ENCODE assay signal across 27 mouse cellular contexts in genomic region chr16:34839004-34839703, GRCm38 (mm10).
A peak's percentile ranks its signal among the peaks of the same experiment; 100 is the strongest.
DNase-seq lines count a peak whose midpoint lies in the region; ATAC-seq and TF ChIP-seq lines count a peak whose summit lies in the region.
"Had no signal": no experiment of that assay in that cellular context is flagged by ENCODE, and none has a peak within 500 bp of the region (broad histone marks: within the 10 kb centered on the region; RNA-seq: fewer than 3 reads in every experiment).

No protein-coding gene starts in this region.

- peak; percentile 50 for TF ChIP-seq EP300 in lung, postnatal 0 days (IDR thresholded peaks at IDR 0.05)

- no peak for TF ChIP-seq CTCF in lung, postnatal 0 days (IDR thresholded peaks at IDR 0.05)
- TF ChIP-seq CTCF in layer of hippocampus, adult 2 months (conservative IDR thresholded peaks at IDR 0.05) = no peak

- no peaks in the 10 kb centered on the region for H3K9me3 ChIP-seq in heart, embryonic 13.5 days
- H3K9me3 ChIP-seq in lung, postnatal 0 days (ENCODE audit: low read length) = no peaks in the 10 kb centered on the region
- H3K9me3 ChIP-seq in limb, embryonic 10.5 days (replicated peaks) = no peaks in the 10 kb centered on the region
- H3K9me3 ChIP-seq: forebrain, embryonic 13.5 days; heart, embryonic 10.5 days; kidney, embryonic 15.5 days; liver, embryonic 12.5 days; midbrain, embryonic 15.5 days had no signal

- H3K36me3 ChIP-seq in heart, embryonic 13.5 days = no peaks in the 10 kb centered on the region
- H3K36me3 ChIP-seq in lung, postnatal 0 days (ENCODE audit: insufficient read depth, low read length) = no peaks in the 10 kb centered on the region
- no peaks in the 10 kb centered on the region for H3K36me3 ChIP-seq in limb, embryonic 10.5 days
- H3K36me3 ChIP-seq: heart, embryonic 10.5 days; hindbrain, embryonic 13.5 days; kidney, embryonic 15.5 days; liver, embryonic 12.5 days; midbrain, embryonic 15.5 days; neural tube, embryonic 15.5 days had no signal

- ATAC-seq in heart, embryonic 13.5 days (ENCODE audit: extremely low read depth, insufficient number of reproducible peaks, low FRiP score, low TSS enrichment) = no peak
- ATAC-seq in lung, postnatal 0 days = peak; percentile 8; the same call in 1 of the 2 replicates
- ATAC-seq: forebrain, embryonic 13.5 days; intestine, postnatal 0 days; liver, embryonic 12.5 days; liver, postnatal 0 days; midbrain, embryonic 15.5 days; Patski had no signal

- H3K9ac ChIP-seq in heart, embryonic 13.5 days = no peak overlapping the region
- H3K9ac ChIP-seq in lung, postnatal 0 days (replicated peaks; ENCODE audit: low read depth) = no peak overlapping the region
- H3K9ac ChIP-seq: forebrain, embryonic 13.5 days; hindbrain, embryonic 13.5 days; kidney, embryonic 15.5 days; liver, embryonic 12.5 days; liver, postnatal 0 days; midbrain, embryonic 15.5 days; neural tube, embryonic 15.5 days had no signal

- intact Hi-C loops in heart, postnatal 25 days (cut with DNase I) = no loop called here

- WGBS in heart, embryonic 13.5 days = 78% methylated on average over 7 of the region's 7 CpGs
- 40% methylated on average over 7 of the region's 7 CpGs for WGBS in lung, postnatal 0 days
- 75% methylated on average over 7 of the region's 7 CpGs for WGBS in limb, embryonic 10.5 days

- 0 out of 2 replicates have a peak, but pooled peaks cover 4% of the 10 kb centered on the region for H3K4me1 ChIP-seq in heart, embryonic 13.5 days
- peaks cover 2% of the 10 kb centered on the region; the same call in 1 of the 2 replicates for H3K4me1 ChIP-seq in lung, postnatal 0 days (ENCODE audit: insufficient read depth, low read depth, low read length)
- H3K4me1 ChIP-seq in limb, embryonic 10.5 days = peaks cover 11% of the 10 kb centered on the region
- H3K4me1 ChIP-seq: forebrain, embryonic 13.5 days; hindbrain, embryonic 13.5 days; kidney, embryonic 15.5 days; liver, embryonic 12.5 days; midbrain, embryonic 10.5 days; midbrain, embryonic 15.5 days; neural tube, embryonic 15.5 days had no signal

- H3K27me3 ChIP-seq in heart, embryonic 13.5 days (replicated peaks) = no peaks in the 10 kb centered on the region
- H3K27me3 ChIP-seq in lung, postnatal 0 days (replicated peaks; ENCODE audit: insufficient read depth, low read length) = no peaks in the 10 kb centered on the region
- no peaks in the 10 kb centered on the region for H3K27me3 ChIP-seq in limb, embryonic 10.5 days (ENCODE audit: low read depth, poor library complexity, severe bottlenecking)
- H3K27me3 ChIP-seq: forebrain, embryonic 13.5 days; hindbrain, embryonic 13.5 days; kidney, embryonic 15.5 days; liver, embryonic 12.5 days; midbrain, embryonic 15.5 days; neural tube, embryonic 15.5 days; Patski had no signal

- no peak for DNase-seq in heart, postnatal 25 days (ENCODE audit: low spot score)
- peak; percentile 55 for DNase-seq in lung, postnatal 0 days (ENCODE audit: low spot score)
- DNase-seq in lung, postnatal 14 days = no peak
- DNase-seq in limb, embryonic 10.5 days (ENCODE audit: low spot score) = no peak
- no peak for DNase-seq in left cerebral cortex, adult 8-10 months (ENCODE audit: low spot score in 2 of 2)
- DNase-seq in layer of hippocampus, adult 2 months (ENCODE audit: low spot score in 2 of 2) = no peak
- DNase-seq: adrenal gland, postnatal 14 days; cerebellum, adult 11 months; cerebellum, adult 9-10 months; cerebellum, postnatal 36 days; heart, adult 11 months; heart, postnatal 4 days; kidney, postnatal 25 days; liver, postnatal 0 days; spleen, adult 18-20 months; thymus, postnatal 14 days had no signal

- H3K27ac ChIP-seq in heart, embryonic 13.5 days (replicated peaks) = peak overlapping the region; percentile 15; the same call in 1 of the 2 replicates
- H3K27ac ChIP-seq in lung, postnatal 0 days (ENCODE audit: low read length) = peak overlapping the region; percentile 64
- H3K27ac ChIP-seq in limb, embryonic 10.5 days = peak overlapping the region; percentile 73
- H3K27ac ChIP-seq in layer of hippocampus, adult 2 months = no peak overlapping the region
- H3K27ac ChIP-seq: forebrain, embryonic 13.5 days; heart, embryonic 10.5 days; hindbrain, embryonic 13.5 days; kidney, embryonic 15.5 days; liver, embryonic 12.5 days; midbrain, embryonic 10.5 days; midbrain, embryonic 15.5 days; neural tube, embryonic 15.5 days had no signal

- no peak overlapping the region for H3K4me2 ChIP-seq in heart, embryonic 13.5 days
- H3K4me2 ChIP-seq in lung, postnatal 0 days (replicated peaks; ENCODE audit: low read depth, low read length) = no peak overlapping the region
- H3K4me2 ChIP-seq: forebrain, embryonic 13.5 days; hindbrain, embryonic 13.5 days; kidney, embryonic 15.5 days; liver, embryonic 12.5 days; midbrain, embryonic 15.5 days; neural tube, embryonic 15.5 days had no signal

- no peak overlapping the region for H3K4me3 ChIP-seq in heart, embryonic 13.5 days
- H3K4me3 ChIP-seq in lung, postnatal 0 days (ENCODE audit: low read depth, low read length) = no peak overlapping the region
- H3K4me3 ChIP-seq in limb, embryonic 10.5 days = no peak overlapping the region
- H3K4me3 ChIP-seq in layer of hippocampus, adult 2 months = no peak overlapping the region
- H3K4me3 ChIP-seq: forebrain, embryonic 13.5 days; heart, embryonic 10.5 days; hindbrain, embryonic 13.5 days; kidney, embryonic 15.5 days; liver, embryonic 12.5 days; midbrain, embryonic 10.5 days; midbrain, embryonic 15.5 days; neural tube, embryonic 15.5 days had no signal
